Mouse (Mus musculus) urinary bladder, postnatal 25 days (tissue): ENCODE results near the gene Dido1.

Experiments used
- DNase-seq: peaks from one replicate; pipeline ENCODE4 v3.0.0; 2022; ENCODE audit warnings: low spot score

Gene Dido1

DNA sequence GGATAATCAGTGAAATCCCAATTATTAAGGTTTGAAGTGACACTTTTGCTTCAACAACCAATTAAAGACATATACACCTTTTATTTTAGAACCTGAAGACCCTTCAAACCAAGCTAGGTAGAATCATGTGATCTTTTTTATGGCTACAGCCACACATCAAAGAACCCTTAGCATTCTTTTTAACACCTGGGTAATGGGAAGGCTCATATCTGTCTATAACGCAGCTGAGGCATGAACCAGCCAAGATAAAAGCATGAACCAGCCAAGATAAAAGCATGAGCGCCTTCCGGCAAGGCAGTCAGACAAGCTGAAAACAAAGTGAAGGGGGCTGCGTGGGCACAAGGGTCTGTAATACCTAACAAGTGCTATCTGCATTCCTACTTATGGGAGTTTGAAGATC lies 25.8 kb downstream of the Dido1 start:
- DNase-seq = no peak

DNA sequence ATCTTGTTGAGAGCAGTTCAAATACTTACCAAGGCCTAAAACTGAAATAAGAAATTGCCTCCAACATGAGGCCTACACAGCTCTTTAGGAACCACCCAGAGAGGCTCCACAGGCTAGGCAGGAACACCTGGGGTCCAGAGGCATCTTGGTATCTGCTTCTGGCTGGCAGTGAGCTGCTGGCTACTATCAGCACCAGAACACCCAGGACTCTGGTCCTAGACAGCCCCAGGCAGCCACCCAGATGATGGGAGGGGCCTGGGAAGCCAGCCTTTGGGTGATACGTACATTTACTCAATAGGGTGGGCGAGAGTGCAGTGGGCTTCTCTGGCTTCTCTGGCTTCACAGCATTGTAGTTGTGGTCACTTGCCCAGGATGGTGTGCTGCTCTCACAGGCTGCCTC lies 26.3 kb downstream of the Dido1 start:
- DNase-seq = no peak

DNA sequence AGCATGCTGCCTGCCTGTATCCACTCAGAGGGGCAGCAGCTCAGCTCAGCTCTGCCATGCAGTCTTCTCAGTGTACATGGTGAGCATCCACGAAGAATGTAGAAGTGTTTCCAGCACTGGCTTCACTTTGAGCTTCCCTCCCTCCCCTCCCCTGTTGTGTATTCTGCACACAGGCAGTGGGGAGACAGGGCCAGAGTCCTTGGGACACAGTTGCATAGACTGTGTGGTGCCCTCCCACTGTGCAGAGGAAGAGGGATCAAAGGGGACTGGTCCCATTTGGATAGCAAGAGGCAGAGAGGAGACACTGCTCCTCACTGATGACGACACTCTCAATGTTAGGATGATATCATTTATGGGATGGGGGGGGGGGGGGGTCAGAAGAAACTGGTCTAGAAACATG lies 28.6 kb downstream of the Dido1 start:
- no peak for DNase-seq

DNA sequence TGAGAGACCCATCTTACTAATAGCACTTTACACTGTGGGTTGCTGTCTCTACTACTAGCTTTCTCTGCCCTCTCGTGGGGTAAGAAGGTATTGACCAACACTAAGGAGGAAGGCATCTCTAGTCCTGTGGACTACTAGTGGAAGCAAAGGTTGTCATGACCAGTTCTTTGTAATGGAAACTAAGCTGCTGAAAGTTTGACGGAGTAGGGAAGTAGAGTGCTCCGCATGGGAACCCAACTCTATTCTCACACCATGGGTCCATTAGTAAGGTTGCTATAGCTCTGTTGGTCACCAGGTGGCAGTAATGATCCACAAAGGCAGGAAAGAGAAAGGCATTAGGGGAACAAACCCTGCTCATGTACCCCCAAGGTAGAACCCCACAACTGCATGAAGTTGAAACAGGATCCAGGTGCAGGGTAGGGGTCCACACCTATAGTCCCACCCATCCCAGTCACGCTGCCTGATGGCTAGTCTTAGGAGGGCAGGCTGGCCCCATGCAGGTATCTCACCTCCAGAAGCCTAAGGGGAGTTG lies 31.1 kb downstream of the Dido1 start:
- peak; percentile 55 for DNase-seq

DNA sequence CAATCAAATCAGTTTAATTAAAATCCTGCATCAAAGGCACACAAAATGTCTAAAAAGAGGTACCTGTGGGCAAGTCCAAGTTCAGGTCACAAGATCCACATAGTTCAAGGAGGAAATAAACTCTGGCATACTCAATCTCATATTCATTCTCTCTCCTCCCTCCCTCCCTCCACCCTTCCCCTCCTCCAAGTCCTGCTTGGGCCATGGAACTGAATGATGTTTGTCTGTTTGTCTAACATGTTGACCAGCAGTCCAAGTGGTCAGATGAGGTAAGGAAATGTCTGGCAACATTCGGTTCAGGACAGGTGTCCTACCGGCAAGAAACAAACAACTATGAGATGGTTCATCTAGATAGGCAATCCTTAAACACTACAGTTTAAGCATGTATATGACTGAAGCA lies 33.1 kb downstream of the Dido1 start:
- DNase-seq = no peak

DNA sequence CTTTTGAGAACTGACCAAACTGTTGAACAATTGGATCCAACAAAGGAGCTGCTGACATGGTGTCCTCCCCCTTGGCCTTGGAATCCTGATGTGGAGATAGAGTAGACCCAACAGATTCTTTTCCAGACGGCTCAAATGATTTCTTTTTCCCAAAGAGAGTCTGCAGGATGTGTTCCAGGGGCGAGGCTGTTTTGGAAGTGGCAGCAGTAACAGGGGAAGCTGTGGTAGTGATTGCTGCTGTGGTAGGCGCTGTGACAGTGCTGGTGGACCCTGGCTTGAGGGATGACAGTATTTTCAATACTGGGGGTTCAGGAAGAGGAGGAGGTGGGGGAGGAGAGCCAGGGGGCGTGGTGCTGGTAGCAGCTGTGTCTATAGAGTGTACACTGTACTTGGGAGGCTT lies 47.8 kb downstream of the Dido1 start:
- DNase-seq = no peak

DNA sequence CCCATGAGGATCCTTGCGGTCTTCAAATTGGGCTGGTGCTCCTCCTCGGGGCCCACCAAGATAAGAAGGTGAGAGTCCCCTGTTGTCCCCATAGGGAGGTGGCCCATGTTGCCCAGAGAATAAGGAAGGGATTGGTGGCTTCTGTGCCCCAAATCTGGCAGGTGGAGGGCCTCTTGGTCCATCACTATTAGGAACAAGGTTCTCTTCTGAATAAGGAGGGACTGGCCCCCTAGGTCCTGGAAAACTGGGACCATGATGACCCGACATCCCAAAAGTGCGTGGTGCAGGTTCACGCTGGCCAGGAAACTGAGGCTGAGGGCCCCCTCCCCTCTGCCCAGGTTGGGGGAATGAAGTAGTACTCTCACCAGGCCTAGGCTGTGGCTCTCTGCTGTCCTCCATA lies 49.3 kb downstream of the Dido1 start:
- DNase-seq = no peak

DNA sequence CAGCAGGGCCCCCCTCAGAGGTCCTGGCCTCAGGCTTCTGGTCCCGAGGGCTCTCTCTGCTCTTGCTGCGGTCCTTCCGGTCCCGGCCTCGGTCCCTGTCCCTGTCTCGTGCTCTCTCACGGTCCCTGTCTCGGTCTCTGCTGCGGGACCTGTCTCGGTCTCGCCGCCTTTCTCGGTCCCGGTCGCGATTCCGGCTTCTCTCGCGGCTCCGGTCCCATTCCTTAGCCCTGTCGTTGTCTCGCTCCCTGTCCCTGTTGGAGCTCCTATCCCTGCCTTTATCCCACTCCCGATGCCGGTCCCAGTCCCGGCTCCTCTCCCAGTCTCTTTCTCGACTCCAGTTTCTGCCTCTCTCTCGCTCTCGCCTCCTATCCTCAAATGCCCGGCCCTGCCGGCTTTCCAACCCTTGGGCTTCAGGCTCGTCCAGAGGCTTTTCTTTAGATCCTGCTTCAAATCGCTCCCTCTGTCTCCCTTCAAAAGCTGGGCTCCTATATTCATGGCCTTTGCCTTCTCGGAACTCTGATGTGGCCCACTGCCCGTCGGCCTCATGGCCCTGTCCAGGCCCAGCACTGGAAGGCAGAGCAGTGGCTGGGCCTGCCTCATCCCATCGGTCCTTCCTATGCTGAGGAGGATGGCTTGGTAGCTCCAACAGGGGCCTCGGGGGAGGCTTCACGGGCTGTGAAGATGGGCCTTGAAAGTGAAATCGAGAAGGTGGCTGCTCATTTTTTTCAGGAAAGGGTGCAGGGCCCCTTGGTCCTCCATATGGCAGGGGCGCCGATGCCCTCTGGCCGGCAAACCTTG lies 50.2 kb downstream of the Dido1 start:
- DNase-seq = no peak

DNA sequence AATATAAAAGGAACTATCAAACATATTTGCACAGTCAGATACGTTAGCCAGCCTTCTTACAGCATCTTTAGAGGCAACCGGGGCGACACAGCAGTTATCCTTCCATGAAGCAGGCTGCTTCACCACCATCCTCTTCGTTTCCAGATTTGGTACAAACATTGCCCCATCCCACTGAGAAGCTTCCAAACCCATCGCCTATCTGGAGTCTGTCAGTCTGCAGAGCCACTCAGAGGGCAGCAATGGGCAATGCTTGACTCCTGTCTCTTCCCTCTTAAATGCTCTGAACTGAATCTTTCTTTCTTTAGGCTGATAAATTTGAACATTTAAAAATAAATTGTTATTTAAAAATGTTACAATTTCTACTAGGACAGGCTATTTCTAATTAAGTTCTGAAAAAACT lies 51.4 kb downstream of the Dido1 start:
- DNase-seq = no peak

DNA sequence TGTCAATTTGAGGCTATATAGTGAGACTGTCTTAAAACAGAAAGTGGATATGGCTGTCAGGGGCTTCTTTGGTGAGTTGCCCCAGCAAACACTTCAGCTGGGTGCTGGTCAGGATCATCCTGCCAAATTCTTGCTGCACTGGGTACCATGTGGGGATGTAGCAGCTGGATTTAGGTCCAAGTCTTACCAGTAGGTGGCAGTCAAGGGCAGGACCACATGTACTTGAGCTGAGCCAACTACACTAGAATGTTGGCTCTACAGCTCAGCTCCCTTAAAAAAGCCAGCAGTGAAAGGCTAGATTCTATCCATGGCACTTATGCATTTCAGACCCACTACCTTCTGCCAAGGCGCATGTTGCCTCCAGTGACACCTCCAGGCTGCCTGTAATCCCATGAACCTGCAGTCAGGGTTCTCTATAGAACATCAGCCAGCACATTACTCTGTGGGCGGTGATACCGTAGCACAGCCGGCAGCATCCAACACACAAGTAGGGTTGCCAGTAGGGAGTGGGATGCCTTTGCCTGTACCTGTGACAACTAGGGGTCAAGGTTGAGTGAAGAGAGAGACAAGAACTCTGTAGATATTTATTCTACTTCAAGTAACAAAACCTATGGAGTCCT lies 52.3 kb downstream of the Dido1 start:
- peak; percentile 62 for DNase-seq

DNA sequence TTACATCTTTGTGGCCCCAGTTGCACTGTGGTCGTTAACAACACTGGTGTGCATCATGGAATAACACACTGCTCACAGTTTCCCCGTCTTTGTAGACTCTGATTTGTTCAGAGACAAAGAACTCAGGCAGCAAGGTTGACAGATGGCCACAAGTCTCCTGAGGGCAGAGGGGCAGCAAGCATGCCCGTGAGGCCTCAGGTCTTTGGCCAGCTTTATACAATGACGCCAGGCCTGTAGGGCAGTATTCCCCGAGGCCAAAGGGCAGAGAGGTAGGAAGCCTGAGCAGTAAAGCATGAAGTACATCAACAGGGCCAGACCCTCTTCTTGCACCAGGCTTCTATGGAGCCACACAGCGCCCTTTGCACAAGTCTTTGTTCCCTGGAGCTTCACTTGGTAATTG lies 54.6 kb downstream of the Dido1 start:
- no peak for DNase-seq

DNA sequence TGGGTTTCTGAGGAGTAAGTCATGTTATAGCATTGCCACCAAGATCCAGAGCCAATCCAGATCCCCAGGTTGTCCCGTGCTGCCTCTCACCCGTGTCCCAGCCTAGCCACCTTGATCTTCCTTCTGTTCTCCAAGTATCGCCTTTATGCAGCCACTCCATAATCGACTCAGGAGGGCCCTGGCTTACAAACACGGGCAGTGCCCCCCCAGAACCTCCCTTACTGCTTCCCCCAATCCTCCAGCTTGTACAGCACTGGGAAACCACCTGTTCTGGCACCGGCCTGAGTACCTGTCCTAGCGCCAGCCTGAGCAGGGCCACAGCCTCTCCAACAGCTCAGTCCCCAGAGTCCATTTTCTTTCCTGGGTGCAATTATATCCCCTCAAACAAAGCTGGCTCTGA lies 55.1 kb downstream of the Dido1 start:
- DNase-seq = no peak

DNA sequence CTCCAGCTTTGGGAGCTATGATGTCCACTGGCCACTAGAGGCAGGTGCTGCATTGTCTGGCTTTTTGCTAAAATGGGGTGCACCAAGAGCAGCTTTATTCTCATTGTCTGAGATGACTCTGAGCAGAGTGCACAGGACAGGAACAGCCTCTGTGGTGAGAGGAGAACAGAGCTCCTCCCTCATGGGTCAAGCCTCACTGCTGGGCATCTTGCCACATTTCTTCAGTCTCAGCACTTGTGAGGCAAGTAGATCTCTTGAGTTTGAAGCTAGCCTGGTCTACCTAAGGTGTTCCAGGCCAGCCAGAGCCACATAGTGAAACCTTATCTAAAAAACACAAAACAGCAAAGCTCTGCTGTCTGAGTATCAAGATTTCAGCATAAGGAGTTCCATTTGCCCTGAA lies 63.0 kb downstream of the Dido1 start:
- no peak for DNase-seq

DNA sequence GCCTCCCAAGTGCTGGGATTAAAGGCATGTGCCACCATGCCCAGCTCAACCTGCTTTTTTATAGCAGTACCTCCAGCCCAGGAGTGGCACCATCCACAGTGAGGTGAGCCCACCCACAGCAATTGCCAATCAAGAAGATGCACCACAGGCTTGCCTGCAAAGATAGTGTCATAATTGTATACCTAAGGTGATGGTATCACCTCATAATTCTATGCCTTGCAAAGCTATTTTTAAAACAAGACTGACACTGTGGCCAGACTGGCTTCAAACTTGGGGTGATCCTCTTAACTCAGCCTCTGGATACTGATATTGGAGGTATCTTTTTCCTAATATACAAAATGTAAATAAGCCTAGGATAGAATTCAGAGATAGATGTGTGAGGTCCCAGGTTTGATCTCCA lies 66.2 kb downstream of the Dido1 start:
- no peak for DNase-seq

DNA sequence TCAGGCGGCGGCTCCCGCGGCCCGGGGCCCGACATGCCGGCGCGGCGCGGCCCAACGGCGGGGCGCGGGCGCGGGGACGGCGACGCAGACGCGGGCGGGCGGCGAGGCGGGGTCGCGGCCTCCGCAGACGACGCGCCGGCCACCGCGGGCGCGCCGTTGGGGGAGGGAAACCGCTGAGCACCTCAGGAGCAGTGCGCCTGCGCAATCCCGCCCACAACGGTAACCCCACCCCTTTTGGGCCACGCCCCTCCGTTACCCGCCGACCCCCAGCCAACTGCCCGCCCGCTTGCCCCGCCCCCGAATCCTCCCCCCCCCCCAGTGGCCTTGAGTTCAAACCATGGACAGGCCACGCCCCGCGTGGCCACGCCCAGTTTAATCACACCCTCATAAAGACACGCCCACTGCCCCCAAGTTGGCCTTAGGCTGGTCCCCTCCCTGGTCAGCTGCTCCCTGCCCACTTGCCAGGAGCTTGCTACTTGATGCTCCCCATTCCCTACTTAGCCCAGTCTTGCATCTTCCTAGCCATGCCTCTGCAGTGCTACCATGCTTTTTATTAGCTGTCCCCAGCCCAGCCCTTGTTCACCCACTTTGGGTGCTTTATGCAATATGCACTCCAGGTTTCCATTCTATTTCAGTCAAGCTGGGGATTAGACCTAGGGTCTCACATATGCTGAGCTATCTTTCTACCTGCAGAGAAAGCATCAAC lies 67.1 kb downstream of the Dido1 start, which contains the start of gene Tcfl5:
TSS of gene Tcfl5 (minus strand) at position 154 of the 706 bp plus-strand sequence.
- no peak for DNase-seq

DNA sequence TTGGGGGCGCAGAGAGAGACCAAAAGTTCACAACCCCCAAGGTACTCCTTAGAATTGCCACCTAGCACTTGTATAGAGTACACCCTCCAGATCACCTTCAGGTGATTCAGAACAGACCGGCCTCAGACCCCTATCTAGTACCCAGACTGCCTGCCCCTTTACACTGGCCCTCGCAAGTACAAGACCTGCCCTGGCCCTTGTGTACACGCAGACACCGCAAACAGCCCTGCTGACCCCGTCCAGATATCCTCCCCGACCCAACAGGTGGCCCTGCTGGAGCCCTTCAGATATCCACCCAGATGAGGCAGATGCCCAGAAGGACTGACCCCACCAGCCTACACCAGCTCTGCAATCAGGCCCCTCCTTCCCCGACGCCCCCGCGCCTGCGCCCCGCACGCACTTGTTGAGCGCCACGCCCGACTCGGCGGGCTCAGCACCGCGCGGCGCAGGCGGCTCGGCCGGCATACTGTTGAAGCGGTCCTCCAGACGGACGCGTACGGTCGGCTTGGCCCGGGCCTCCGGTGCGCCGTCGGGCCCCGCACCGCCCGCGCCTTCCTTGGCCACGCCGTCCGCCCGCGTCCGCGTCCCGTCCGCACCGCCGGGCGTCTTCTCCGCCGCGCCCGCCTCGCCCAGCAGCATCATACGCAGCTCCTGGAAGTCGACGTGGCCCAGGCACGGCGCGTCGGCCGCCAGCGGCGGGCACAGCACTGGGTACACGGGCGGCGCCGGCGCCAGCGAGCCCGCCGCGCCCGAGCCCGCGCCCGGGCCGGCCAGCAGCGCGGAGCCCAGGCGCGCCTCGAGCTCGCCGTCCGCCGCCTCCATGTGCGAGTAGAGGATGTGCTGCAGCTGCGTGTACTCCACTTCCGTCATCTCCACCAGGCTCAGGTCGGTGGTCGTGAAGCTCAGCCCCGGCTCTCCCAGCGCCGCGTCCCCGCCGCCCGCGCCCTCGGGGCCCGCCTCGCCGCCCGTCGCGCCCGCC lies 67.9 kb downstream of the Dido1 start:
- DNase-seq = no peak

DNA sequence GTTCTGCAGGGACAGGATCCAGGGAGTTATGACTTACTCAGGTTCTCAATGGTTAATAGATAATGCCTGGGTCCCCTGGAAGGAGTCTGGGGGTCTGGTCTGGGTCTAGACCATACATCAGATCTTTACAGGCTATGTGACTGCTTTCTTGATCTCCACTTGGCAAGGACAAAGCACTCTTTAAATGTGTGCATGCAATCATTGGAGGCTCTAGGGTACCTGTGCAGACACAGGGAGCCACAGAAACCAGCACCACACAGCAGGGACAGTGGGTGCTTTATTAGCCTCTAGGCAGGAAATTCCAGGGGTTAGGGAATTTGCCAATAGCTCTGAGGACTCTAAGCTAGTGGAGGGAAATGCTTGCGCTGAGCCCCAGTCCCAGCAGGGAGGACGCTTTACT lies 97.9 kb downstream of the Dido1 start:
- no peak for DNase-seq

DNA sequence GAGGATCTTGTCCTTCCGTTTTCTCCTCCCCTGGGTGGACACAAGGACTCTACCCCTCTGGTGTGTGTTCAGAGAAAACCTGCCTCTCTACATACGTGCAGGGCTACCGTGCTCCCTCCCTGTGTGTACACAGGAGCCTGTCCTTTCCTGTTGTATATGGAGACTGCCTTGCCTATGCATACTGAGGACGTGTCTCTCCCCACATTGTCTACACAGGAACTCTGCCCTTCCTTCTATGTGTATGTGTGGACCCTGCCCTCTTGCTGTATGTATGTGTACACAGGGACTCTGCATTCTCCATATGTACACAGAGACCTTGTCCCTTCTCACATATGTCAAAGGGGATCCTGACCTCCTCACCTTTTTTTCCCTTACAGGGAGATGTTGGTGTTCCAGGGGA lies 99.5 kb downstream of the Dido1 start:
- DNase-seq = no peak
